Comparison of ENCODE assay signal across 8 mouse cellular contexts in the genomic region with DNA sequence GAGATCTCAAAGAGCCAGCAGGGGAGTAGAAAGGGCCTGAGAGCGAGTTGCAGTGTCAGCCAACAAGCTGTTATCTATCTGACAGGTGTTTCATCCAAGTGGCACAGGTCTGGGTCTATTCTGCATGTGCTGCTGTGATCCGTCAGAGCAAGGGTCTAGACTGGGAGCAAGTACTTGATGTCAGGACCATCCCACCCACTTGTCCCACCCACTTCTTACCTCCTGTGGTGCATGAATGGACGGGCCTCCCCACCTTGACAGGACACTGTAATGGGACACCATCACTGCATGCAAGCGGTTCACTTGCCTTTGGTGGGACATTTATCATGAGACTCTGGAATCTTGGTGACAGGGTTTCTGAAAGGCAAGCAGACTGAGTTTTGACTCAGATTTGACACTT. TPM values are rescaled to one million over a fixed set of nuclear protein-coding genes. Genes with fewer than 3 reads are reported as not detected.
A peak's percentile ranks its signal among the peaks of the same experiment; 100 is the strongest.
DNase-seq lines count a peak whose midpoint lies in the region; ATAC-seq and TF ChIP-seq lines count a peak whose summit lies in the region.

No protein-coding gene starts in this region.

- no peaks in the 10 kb centered on the region for H3K36me3 ChIP-seq in testis, adult 2 months (ENCODE audit: control insufficient read depth, insufficient read depth, low read length)
- H3K36me3 ChIP-seq in limb, embryonic 15.5 days: no peaks in the 10 kb centered on the region
- no peaks in the 10 kb centered on the region for H3K36me3 ChIP-seq in stomach, embryonic 15.5 days

- H3K27me3 ChIP-seq in cerebellum, adult 2 months (ENCODE audit: control insufficient read depth, insufficient read depth, low read length): no peaks in the 10 kb centered on the region
- H3K27me3 ChIP-seq in testis, adult 2 months (ENCODE audit: control insufficient read depth, insufficient read depth, low read length): no peaks in the 10 kb centered on the region
- H3K27me3 ChIP-seq in limb, embryonic 15.5 days: no peaks in the 10 kb centered on the region
- H3K27me3 ChIP-seq in stomach, embryonic 15.5 days (replicated peaks): no peaks in the 10 kb centered on the region

- H3K4me3 ChIP-seq in cerebellum, adult 2 months (replicated peaks; ENCODE audit: insufficient read depth, low read depth, low read length): peak overlapping the region; percentile 24
- peak overlapping the region; percentile 87 for H3K4me3 ChIP-seq in testis, adult 2 months (ENCODE audit: control insufficient read depth, low read depth, low read length)
- peak overlapping the region; percentile 60 for H3K4me3 ChIP-seq in limb, embryonic 15.5 days
- H3K4me3 ChIP-seq in stomach, embryonic 15.5 days (replicated peaks): peak overlapping the region; percentile 69

- H3K9me3 ChIP-seq in limb, embryonic 15.5 days: no peaks in the 10 kb centered on the region
- H3K9me3 ChIP-seq in stomach, embryonic 15.5 days: no peaks in the 10 kb centered on the region

- 38% methylated on average over 4 of the region's 4 CpGs for WGBS in cerebellum, adult 2 months
- WGBS in limb, embryonic 15.5 days: 18% methylated on average over 4 of the region's 4 CpGs
- 19% methylated on average over 4 of the region's 4 CpGs for WGBS in stomach, embryonic 15.5 days

- DNase-seq in cerebellum, adult 2 months: no peak
- DNase-seq in cerebellum, adult 8-10 months: no peak
- no peak for DNase-seq in testis, postnatal 14 days (ENCODE audit: low spot score)
- no peak for DNase-seq in c-Kit-positive CD71-positive TER-119-positive erythroid progenitor cells, embryonic 14.5 days (ENCODE audit: low spot score)
- no peak for DNase-seq in thymus, postnatal 36 days

- H3K27ac ChIP-seq in cerebellum, adult 2 months (ENCODE audit: insufficient read depth, low read length): no peak overlapping the region; the same call in 1 of the 2 replicates
- H3K27ac ChIP-seq in testis, adult 2 months (ENCODE audit: control insufficient read depth, insufficient read depth, low read depth, low read length): no peak overlapping the region
- H3K27ac ChIP-seq in limb, embryonic 15.5 days: peak overlapping the region; percentile 85
- H3K27ac ChIP-seq in stomach, embryonic 15.5 days: peak overlapping the region; percentile 98

- H3K4me2 ChIP-seq in limb, embryonic 15.5 days: peak overlapping the region; percentile 78
- H3K4me2 ChIP-seq in stomach, embryonic 15.5 days: peak overlapping the region; percentile 66

- no peak for TF ChIP-seq POLR2A in cerebellum, adult 2 months (IDR thresholded peaks at IDR 0.05; ENCODE audit: borderline replicate concordance, insufficient read depth, low read length)
- no peak for TF ChIP-seq POLR2A in testis, adult 2 months (IDR thresholded peaks at IDR 0.05; ENCODE audit: control insufficient read depth, low read depth, low read length)

- H3K9ac ChIP-seq in limb, embryonic 15.5 days: peak overlapping the region; percentile 60; the same call in 1 of the 2 replicates
- peak overlapping the region; percentile 85; the same call in 1 of the 2 replicates for H3K9ac ChIP-seq in stomach, embryonic 15.5 days

- ATAC-seq in limb, embryonic 15.5 days (ENCODE audit: insufficient number of reproducible peaks, low FRiP score, low TSS enrichment, low read depth): no peak
- ATAC-seq in stomach, embryonic 15.5 days (ENCODE audit: insufficient read depth, low FRiP score, low read depth): no peak

- H3K4me1 ChIP-seq in cerebellum, adult 2 months (ENCODE audit: control insufficient read depth, insufficient read depth, low read length): no peaks in the 10 kb centered on the region
- H3K4me1 ChIP-seq in testis, adult 2 months (ENCODE audit: control insufficient read depth, insufficient read depth, low read length): peaks cover 12% of the 10 kb centered on the region
- peaks cover 63% of the 10 kb centered on the region for H3K4me1 ChIP-seq in limb, embryonic 15.5 days
- peaks cover 57% of the 10 kb centered on the region for H3K4me1 ChIP-seq in stomach, embryonic 15.5 days

- no peak for TF ChIP-seq CTCF in cerebellum, adult 2 months (IDR thresholded peaks at IDR 0.05; ENCODE audit: borderline replicate concordance, insufficient read depth, low read depth, low read length)
- no peak for TF ChIP-seq CTCF in testis, adult 2 months (IDR thresholded peaks at IDR 0.05; ENCODE audit: control insufficient read depth, insufficient read depth, insufficient replicate concordance, low read depth, low read length)

RNA-seq across cellular contexts. Expression of gene Csrp1, which starts 10.0 kb away (rescaled TPM):
- 364 and 434 TPM in 2 replicates for polyA plus RNA-seq in cerebellum, adult 2 months (2012; rRNA removed)
- polyA plus RNA-seq in testis, adult 2 months (2012; rRNA removed): 28.9 and 54.8 TPM in 2 replicates
- polyA plus RNA-seq in limb, embryonic 15.5 days (2015; fragmentation: Nextera tagmentation; extraction: Ambion mirVana): 89.7 and 104 TPM in 2 replicates
- 225 and 236 TPM in 2 replicates for polyA plus RNA-seq in stomach, embryonic 15.5 days (2015; fragmentation: Nextera tagmentation; extraction: Ambion mirVana)

RNA-seq across cellular contexts. Expression of gene Phlda3, which starts 36.1 kb away (rescaled TPM):
- 72.7 and 93.0 TPM in 2 replicates for polyA plus RNA-seq in cerebellum, adult 2 months (2012; rRNA removed)
- 3.2 and 5.4 TPM in 2 replicates for polyA plus RNA-seq in testis, adult 2 months (2012; rRNA removed)
- 96.2 and 105 TPM in 2 replicates for polyA plus RNA-seq in limb, embryonic 15.5 days (2015; fragmentation: Nextera tagmentation; extraction: Ambion mirVana)
- polyA plus RNA-seq in stomach, embryonic 15.5 days (2015; fragmentation: Nextera tagmentation; extraction: Ambion mirVana): 79.8 and 95.3 TPM in 2 replicates

RNA-seq across cellular contexts. Expression of gene Tnni1, which starts 49.4 kb away (rescaled TPM):
- polyA plus RNA-seq in cerebellum, adult 2 months (2012; rRNA removed): 22.1 and 25.9 TPM in 2 replicates
- 0.79 and 0.99 TPM in 2 replicates for polyA plus RNA-seq in testis, adult 2 months (2012; rRNA removed)
- 231 and 577 TPM in 2 replicates for polyA plus RNA-seq in limb, embryonic 15.5 days (2015; fragmentation: Nextera tagmentation; extraction: Ambion mirVana)
- 8.8 and 15.3 TPM in 2 replicates for polyA plus RNA-seq in stomach, embryonic 15.5 days (2015; fragmentation: Nextera tagmentation; extraction: Ambion mirVana)

Comparison
In these comparisons a context has a peak if more than half of its experiments do, and no peak if none do; other contexts are left out.
1. H3K27ac ChIP-seq: peak in limb, embryonic 15.5 days (single experiment) and stomach, embryonic 15.5 days (single experiment); none in cerebellum, adult 2 months (single experiment) and testis, adult 2 months (single experiment).
2. H3K4me3 ChIP-seq: peak in every context shown above with its lines; median percentile 87 in testis, adult 2 months; 69 in stomach, embryonic 15.5 days; 60 in limb, embryonic 15.5 days; 24 in cerebellum, adult 2 months.
3. RNA of gene Phlda3, which starts 36.1 kb away (polyA plus RNA-seq): 96.2 to 105 TPM in limb, embryonic 15.5 days, 79.8 to 95.3 TPM in stomach, embryonic 15.5 days and 72.7 to 93.0 TPM in cerebellum, adult 2 months; 3.2 to 5.4 TPM in testis, adult 2 months; every median in the first group is over 10 times any median in the second.